Mouse (Mus musculus): ENCODE results near the gene Slc7a4. TPM values are rescaled to one million over a fixed set of nuclear protein-coding genes. Genes with fewer than 3 reads are reported as not detected.
"Not testable (repeated sequence)": the region's sequence is repeated elsewhere in the genome, so short reads cannot be mapped to it uniquely, and the experiment has no call there.

The Slc7a4 gene
- polyA plus RNA-seq, 1 experiment from 2014 or later = 21.8 TPM

DNA sequence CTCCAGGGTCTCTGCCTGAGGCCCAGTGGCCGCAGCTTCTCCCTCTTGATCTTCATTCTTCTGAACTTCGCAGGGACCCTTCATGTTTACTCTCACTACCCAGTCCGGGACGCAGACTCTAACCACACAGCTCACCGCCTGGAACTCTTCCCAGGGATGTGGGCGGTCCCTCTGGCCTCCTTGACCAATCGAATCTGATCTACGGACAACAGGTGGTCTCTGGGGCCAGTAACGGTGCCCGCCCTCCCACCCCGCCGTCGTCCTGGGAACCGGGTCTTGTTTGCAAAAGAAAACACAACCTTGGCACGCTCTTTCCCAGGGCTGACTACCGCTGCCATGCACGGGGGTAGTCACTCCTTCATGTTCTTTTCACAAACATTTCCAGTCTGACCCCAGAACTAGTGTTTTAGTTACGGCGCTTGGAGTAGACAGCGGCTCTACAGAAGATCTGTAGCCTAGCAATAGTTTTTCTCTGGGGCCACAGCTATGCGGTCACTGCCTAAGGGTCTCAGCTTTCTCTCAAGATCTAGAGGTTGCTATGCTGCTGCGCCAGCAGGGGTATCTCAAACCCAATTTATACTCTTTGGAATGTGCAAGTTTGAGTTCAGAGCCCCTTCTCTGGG is 21.8 kb downstream of the Slc7a4 start, which contains the start of gene Lrrc74b:
Gene Lrrc74b, minus strand, starts transcription at position 120 of the 623 bp plus-strand sequence.
- Histone ChIP-seq H3K27me3 (replicated peaks) (no peaks in the 10 kb centered on the region), H3K9ac (no peak within 1 kb of the TSS), H3K4me1 (peaks cover 29% of the 10 kb centered on the region), H3K4me3 (replicated peaks) (peak within 1 kb of the TSS; percentile 25), H3K27ac (peak within 1 kb of the TSS; percentile 68), H3K4me2 (peak within 1 kb of the TSS; percentile 54), H3K36me3 (no peaks in the 10 kb centered on the region), H3K9me3 (no peaks in the 10 kb centered on the region)
- peak; percentile 81 for ATAC-seq (ENCODE audit: insufficient read depth, low FRiP score, low read depth)
- WGBS = 1% methylated on average over 22 of the region's 22 CpGs

GRCm38 (mm10) chr16:17559396-17560027 is 23.5 kb downstream of the Slc7a4 start:
- H3K4me2 ChIP-seq = peak overlapping the region; percentile 43
- no peak overlapping the region for H3K9ac ChIP-seq
- no peaks in the 10 kb centered on the region for H3K9me3 ChIP-seq
- peaks cover 35% of the 10 kb centered on the region for H3K4me1 ChIP-seq
- WGBS = 70% methylated on average over 9 of the region's 9 CpGs
- no peak overlapping the region for H3K27ac ChIP-seq
- ATAC-seq (ENCODE audit: insufficient read depth, low FRiP score, low read depth) = no peak
- H3K27me3 ChIP-seq (replicated peaks) = no peaks in the 10 kb centered on the region
- H3K4me3 ChIP-seq (replicated peaks) = no peak overlapping the region
- H3K36me3 ChIP-seq = no peaks in the 10 kb centered on the region

DNA sequence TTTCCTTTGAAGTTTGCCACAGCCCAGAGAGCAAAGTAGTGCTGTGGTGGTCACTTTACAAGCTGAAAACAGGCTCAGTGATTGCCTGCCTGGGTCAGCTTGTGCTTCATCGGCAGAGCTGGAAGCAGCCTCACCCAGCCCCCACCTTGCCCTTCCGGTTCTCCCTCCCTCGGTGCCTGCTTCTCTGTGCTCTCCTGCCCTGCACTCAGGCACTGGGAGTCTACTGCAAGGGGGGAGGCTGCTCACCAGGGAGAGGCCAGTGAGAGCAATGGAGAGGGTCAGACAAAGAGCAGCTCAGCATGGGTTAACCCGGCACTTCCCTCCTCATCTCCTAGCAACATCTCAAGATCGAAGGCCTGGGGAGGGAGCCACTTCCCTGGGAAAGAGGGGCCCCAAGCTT is 24.2 kb downstream of the Slc7a4 start:
- no peak overlapping the region for H3K9ac ChIP-seq
- no peaks in the 10 kb centered on the region for H3K9me3 ChIP-seq
- 2% methylated on average over 5 of the region's 5 CpGs for WGBS
- no peak overlapping the region; the same call in 1 of the 2 replicates for H3K4me3 ChIP-seq (replicated peaks)
- H3K36me3 ChIP-seq = no peaks in the 10 kb centered on the region
- peaks cover 42% of the 10 kb centered on the region for H3K4me1 ChIP-seq
- peak overlapping the region; percentile 43 for H3K4me2 ChIP-seq
- no peaks in the 10 kb centered on the region for H3K27me3 ChIP-seq (replicated peaks)
- no peak for ATAC-seq (ENCODE audit: insufficient read depth, low FRiP score, low read depth)
- H3K27ac ChIP-seq = no peak overlapping the region

DNA sequence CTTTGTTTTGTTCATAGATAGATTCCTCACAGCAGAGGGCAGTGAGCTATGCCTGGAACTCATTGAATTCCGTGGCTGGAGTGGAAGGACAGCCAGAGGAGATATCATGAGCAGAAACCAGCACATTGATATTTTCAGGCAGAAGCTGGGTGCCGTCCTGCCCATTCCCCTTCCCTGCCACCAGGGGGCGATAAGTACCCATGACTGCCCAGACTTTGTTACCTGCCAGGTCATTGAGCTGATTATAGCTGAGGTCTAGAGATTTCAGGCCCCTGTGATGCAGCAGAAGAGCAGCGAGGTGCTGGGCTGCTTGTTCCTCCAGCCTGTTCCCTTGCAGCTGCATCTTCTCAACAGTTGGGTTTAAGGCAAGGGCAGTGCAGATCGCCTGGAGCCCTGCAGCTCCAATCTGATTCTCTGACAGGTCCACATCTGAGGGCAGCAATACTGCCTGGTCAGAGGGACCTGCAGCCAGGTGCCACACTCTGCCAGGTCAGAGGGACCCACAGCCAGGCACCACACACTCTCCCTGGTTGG is 25.0 kb downstream of the Slc7a4 start:
- no peaks in the 10 kb centered on the region for H3K27me3 ChIP-seq (replicated peaks)
- H3K9me3 ChIP-seq = no peaks in the 10 kb centered on the region
- H3K27ac ChIP-seq = no peak overlapping the region
- no peak overlapping the region for H3K4me3 ChIP-seq (replicated peaks)
- 2% methylated on average over 5 of the region's 5 CpGs for WGBS
- no peaks in the 10 kb centered on the region for H3K36me3 ChIP-seq
- no peak overlapping the region for H3K9ac ChIP-seq
- H3K4me1 ChIP-seq = peaks cover 45% of the 10 kb centered on the region
- H3K4me2 ChIP-seq = peak overlapping the region; percentile 43
- ATAC-seq (ENCODE audit: insufficient read depth, low FRiP score, low read depth) = no peak

- Histone ChIP-seq H3K9ac (no peak overlapping the region), H3K27me3 (replicated peaks) (no peaks in the 10 kb centered on the region), H3K4me3 (replicated peaks) (no peak overlapping the region), H3K9me3 (no peaks in the 10 kb centered on the region), H3K4me2 (no peak overlapping the region), H3K27ac (no peak overlapping the region), H3K36me3 (no peaks in the 10 kb centered on the region), H3K4me1 (peaks cover 41% of the 10 kb centered on the region)
- WGBS = 55% methylated on average over 4 of the region's 4 CpGs
- no peak for ATAC-seq (ENCODE audit: insufficient read depth, low FRiP score, low read depth)
Observed at GRCm38 (mm10) chr16:17556907-17557306, 26.1 kb downstream of the Slc7a4 start.

DNA sequence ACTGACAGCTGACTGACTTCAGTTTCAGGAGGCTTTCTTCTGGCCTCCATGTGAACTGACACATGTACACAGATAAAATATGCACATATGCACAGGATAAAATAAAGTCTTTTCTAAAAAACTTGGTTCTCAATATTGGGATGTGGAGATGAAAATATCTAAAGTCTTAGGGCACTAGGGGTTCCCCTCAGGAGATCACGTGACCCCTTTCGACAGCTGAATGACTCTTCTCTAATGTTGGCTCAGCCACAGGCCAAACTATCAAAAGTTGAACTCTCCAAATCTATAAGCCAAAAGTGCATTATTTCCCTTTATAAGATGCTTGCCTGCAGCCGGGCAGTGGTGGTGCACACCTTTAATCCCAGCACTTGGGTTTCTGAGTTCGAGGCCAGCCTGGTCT is 26.8 kb downstream of the Slc7a4 start:
- no peak for ATAC-seq (ENCODE audit: insufficient read depth, low FRiP score, low read depth)
- H3K9ac ChIP-seq = no peak overlapping the region

DNA sequence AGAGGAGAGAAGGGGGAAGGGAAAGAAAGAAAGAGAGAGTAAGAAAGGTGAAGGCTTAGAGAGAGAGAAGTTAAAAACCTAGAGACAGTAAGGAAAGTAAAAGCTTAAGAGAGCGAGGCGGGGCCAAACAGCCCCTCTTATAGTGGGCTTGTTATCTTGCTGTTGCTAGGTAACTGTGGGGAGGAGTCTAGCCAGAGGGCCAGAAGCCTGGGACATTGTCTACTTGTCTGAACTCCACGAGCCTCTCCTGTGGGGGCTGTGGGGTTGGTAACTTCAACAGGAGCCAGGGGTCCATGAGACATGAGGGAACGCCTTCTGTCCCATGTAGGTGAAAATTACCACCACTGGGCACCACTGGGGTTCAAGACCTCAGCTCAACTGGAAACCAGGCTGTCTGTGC is 28.3 kb downstream of the Slc7a4 start:
- H3K9me3 ChIP-seq; H3K27ac ChIP-seq; H3K4me3 ChIP-seq (replicated peaks); H3K9ac ChIP-seq; H3K27me3 ChIP-seq (replicated peaks); ATAC-seq (ENCODE audit: insufficient read depth, low FRiP score, low read depth); H3K36me3 ChIP-seq; H3K4me2 ChIP-seq: not testable (repeated sequence)
- H3K4me1 ChIP-seq = peaks cover 30% of the 10 kb centered on the region
- WGBS = 19% methylated on average over 4 of the region's 4 CpGs

More for the DNA sequence above, 26.8 kb downstream of the Slc7a4 start:
- H3K4me2 ChIP-seq = no peak overlapping the region
- 82% methylated on average over 4 of the region's 4 CpGs for WGBS
- no peaks in the 10 kb centered on the region for H3K36me3 ChIP-seq
- H3K27ac ChIP-seq = no peak overlapping the region
- H3K4me3 ChIP-seq (replicated peaks) = no peak overlapping the region
- peaks cover 35% of the 10 kb centered on the region for H3K4me1 ChIP-seq
- H3K27me3 ChIP-seq (replicated peaks) = no peaks in the 10 kb centered on the region
- no peaks in the 10 kb centered on the region for H3K9me3 ChIP-seq

- WGBS = 9% methylated on average over 18 of the region's 18 CpGs
- peak; percentile 91 for ATAC-seq (ENCODE audit: insufficient read depth, low FRiP score, low read depth)
- H3K9me3 ChIP-seq = no peaks in the 10 kb centered on the region
- H3K27me3 ChIP-seq (replicated peaks) = no peaks in the 10 kb centered on the region
- peak overlapping the region; percentile 47 for H3K4me2 ChIP-seq
- no peak overlapping the region for H3K9ac ChIP-seq
- H3K27ac ChIP-seq = peak overlapping the region; percentile 69
- H3K4me1 ChIP-seq = peaks cover 27% of the 10 kb centered on the region
- peak overlapping the region; percentile 19 for H3K4me3 ChIP-seq (replicated peaks)
- H3K36me3 ChIP-seq = no peaks in the 10 kb centered on the region
Observed at GRCm38 (mm10) chr16:17553910-17554685, 28.9 kb downstream of the Slc7a4 start.

GRCm38 (mm10) chr16:17552837-17553236 is 30.2 kb downstream of the Slc7a4 start:
- Histone ChIP-seq H3K36me3 (no peaks in the 10 kb centered on the region), H3K9me3 (no peaks in the 10 kb centered on the region), H3K27ac (no peak overlapping the region), H3K4me2 (no peak overlapping the region), H3K9ac (no peak overlapping the region), H3K27me3 (replicated peaks) (no peaks in the 10 kb centered on the region), H3K4me1 (peaks cover 16% of the 10 kb centered on the region), H3K4me3 (replicated peaks) (no peak overlapping the region)
- no peak for ATAC-seq (ENCODE audit: insufficient read depth, low FRiP score, low read depth)
- WGBS = 62% methylated on average over 7 of the region's 7 CpGs

GRCm38 (mm10) chr16:17542632-17543031 is 40.4 kb downstream of the Slc7a4 start:
- no peaks in the 10 kb centered on the region for H3K36me3 ChIP-seq
- 66% methylated on average over 2 of the region's 2 CpGs for WGBS
- no peaks in the 10 kb centered on the region for H3K9me3 ChIP-seq
- H3K4me1 ChIP-seq = no peaks in the 10 kb centered on the region
- no peak overlapping the region for H3K27ac ChIP-seq
- ATAC-seq (ENCODE audit: insufficient read depth, low FRiP score, low read depth) = no peak
- H3K27me3 ChIP-seq (replicated peaks) = no peaks in the 10 kb centered on the region
- no peak overlapping the region for H3K9ac ChIP-seq
- no peak overlapping the region for H3K4me3 ChIP-seq (replicated peaks)
- H3K4me2 ChIP-seq = no peak overlapping the region

DNA sequence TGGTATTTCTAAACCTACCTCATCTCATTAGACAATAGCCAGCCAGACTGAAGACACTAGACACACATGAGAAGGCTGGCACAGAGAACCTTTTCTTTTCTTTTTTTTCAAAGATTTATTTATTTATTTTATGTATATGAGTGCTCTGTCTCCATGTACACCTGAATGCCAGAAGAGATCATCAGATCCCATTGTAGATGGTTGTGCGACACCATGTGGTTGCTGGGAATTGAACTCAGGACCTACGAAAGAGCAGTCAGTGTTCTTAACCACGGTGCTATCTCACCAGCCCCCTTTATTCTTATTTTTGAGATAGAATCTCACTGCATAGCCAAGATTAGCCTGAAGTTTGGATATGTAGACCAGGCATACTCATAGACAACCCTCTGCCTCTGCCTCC is 46.4 kb downstream of the Slc7a4 start:
- peaks cover 4% of the 10 kb centered on the region; the same call in 1 of the 2 replicates for H3K4me1 ChIP-seq

More for the DNA sequence above, 46.4 kb downstream of the Slc7a4 start:
- no peaks in the 10 kb centered on the region for H3K27me3 ChIP-seq (replicated peaks)
- 92% methylated on average over 3 of the region's 3 CpGs for WGBS
- no peaks in the 10 kb centered on the region for H3K9me3 ChIP-seq
- H3K9ac ChIP-seq = no peak overlapping the region
- ATAC-seq (ENCODE audit: insufficient read depth, low FRiP score, low read depth) = no peak
- H3K4me3 ChIP-seq (replicated peaks) = no peak overlapping the region
- no peaks in the 10 kb centered on the region for H3K36me3 ChIP-seq
- no peak overlapping the region for H3K4me2 ChIP-seq
- no peak overlapping the region for H3K27ac ChIP-seq

Data from stomach, embryonic 15.5 days (tissue).